Mouse (Mus musculus) brain, embryonic 14.5 days (tissue): Measurements from ENCODE around the gene Qk.

Experiments
- CTCF ChIP-seq: fragments of 200-500 bp; IDR thresholded peaks from 2 replicates; pipeline ENCODE4 v1.5.1; 2012; ENCODE audit warnings: inconsistent platforms, mild to moderate bottlenecking, moderate library complexity, borderline replicate concordance; ENCODE audit not compliant: insufficient read depth, insufficient read length; ENCODE audit errors: extremely low read depth
- POLR2A ChIP-seq: fragments of 200-500 bp; IDR thresholded peaks from 2 replicates; pipeline ENCODE4 v1.6.1; 2012; ENCODE audit warnings: mild to moderate bottlenecking, inconsistent platforms, borderline replicate concordance; ENCODE audit not compliant: poor library complexity, insufficient read depth, insufficient read length, severe bottlenecking; ENCODE audit errors: extremely low read depth

DNA sequence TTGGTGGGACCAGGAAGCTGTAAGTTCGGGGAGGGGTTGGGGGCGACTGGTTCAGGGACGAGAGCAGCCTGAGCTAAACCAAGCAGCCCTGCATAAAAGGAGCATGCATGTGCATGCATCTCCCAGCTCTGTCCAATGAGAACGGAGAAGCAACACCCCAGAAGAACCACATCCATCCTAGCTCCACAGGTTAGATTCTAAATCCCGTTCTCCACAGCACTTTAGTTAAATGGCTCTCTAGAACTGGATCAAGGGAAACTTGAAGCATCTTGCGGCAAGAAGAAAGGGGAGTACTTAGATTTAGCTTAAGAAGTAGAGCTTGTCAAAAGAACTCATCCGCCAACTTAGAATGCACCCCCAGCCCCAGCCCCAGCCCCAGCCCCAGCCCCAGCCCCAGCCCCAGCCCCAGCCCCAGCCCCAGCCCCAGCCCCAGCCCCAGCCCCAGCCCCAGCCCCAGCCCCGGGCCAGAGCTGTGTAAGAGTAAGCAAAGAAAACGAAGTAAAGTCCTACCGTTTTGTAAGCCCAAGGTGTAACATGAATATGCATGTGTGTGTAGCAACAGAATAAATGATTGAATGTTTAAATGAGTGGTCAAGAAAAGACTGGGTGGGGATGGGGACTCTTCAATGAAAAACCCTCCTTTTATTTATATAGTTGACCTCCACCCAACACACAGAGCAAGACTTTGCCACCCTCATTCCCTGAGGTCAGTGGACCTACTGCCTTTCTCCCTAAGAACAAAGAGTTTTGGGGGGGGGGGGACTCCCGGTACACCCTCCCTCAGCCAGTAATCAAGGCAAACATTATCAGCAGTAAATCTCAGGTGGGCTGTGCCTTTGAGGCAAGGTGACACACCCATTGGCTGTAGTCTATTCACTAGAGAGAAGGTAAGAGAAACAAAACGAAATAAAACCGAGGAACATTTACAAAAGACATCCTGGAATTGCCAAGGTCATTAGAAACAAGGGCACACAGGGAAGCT, 46.1 kb upstream of the Qk start:
- TF ChIP-seq CTCF (no peak), POLR2A (no peak)
